Mouse (Mus musculus): Measurements from ENCODE around the gene Krt82.
"Not testable (repeated sequence)": the region's sequence is repeated elsewhere in the genome, so short reads cannot be mapped to it uniquely, and the experiment has no call there.

Gene Krt82

GRCm38 (mm10) chr15:101550567-101550966 is at the start of gene Krt82:
TSS of gene Krt82 (minus strand) at chr15:101550667.
- no peak for DNase-seq

DNA sequence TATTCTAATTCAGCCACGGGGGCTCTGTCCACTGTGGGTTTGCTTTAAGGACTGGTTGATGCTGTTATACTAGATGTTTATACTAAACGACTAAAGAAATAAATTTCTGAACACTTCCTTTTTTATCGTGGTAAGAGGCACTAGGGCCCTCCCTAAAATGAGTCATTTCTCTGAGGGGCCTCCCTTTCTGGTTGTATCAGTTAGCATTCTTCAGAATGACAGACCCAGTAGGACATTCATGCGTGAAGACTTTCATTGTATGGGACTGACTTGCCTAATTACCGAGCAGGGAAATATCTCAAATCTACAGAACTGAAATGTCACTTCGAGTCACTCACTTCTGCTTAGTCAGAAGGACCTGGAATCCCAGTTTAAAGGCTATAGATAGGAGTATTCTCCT is 48.7 kb upstream of the Krt82 start:
- no peak for DNase-seq

DNA sequence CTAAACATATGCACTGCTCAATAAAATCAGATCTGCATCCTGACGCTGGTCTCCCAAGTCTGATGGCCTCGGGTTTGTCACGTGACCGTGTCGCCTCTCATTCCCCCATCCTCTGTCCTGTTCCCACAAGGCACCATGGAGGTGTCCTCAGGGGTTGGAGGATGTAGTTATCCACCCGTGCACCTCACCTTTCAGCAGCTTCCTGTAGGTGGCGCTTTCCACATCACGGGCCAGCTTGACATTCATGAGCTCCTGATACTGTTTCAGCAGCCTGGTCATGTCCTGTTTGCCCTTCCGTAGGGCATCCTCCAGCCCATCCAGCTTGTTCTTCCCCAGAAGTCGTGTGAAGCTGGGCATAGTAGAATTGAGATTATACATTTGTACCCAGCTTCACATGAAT is 37.7 kb upstream of the Krt82 start:
- no peak for DNase-seq

DNA sequence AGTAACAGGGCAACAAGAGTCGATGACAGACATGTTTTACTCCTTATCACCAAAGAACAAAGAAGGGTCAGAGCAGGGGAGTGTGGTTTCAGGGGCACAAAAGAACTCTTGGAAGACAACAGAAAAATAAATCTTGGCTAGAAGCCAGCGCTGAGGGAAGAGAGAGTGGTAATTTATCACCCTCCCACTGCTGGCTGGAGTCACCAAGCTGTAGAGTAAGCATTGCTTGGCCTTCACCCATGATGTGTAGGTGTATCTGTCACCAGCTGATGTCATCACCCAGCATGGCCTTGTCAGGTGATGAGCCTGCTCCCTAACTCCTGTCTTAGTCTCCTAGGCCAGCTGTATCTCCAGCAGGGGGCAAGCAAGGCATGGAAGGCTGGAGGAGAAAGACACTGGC is 34.0 kb upstream of the Krt82 start:
- no peak for DNase-seq

GRCm38 (mm10) chr15:101583211-101583965 is 32.9 kb upstream of the Krt82 start:
- DNase-seq: no peak

GRCm38 (mm10) chr15:101581701-101582100 is 31.2 kb upstream of the Krt82 start:
- no peak for DNase-seq

DNA sequence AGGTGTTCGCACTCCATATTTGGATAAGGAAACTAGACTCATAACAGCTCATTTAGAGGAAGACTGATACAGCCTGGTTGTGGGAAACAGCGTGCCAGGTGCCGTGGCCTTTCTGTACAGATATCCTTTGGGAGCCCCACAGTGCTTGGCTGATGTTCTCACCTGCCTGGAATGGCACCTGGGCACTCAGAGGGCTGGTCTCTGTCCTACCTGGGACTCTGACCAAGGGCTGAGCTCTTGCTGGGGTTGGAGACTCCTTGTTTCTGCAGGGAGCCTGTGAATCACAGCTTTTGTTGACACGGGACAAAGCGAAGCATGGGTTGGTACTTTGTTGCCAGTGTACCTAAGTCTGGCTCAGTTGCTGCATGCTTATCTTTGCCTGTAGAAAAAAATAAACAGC is 25.0 kb upstream of the Krt82 start:
- no peak for DNase-seq

- no peak for DNase-seq
These were observed 23.4 kb upstream of the Krt82 start, which contains the start of gene Krt75 for GRCm38 (mm10) chr15:101573796-101574345. TSS of gene Krt75 (minus strand) at chr15:101573904.

DNA sequence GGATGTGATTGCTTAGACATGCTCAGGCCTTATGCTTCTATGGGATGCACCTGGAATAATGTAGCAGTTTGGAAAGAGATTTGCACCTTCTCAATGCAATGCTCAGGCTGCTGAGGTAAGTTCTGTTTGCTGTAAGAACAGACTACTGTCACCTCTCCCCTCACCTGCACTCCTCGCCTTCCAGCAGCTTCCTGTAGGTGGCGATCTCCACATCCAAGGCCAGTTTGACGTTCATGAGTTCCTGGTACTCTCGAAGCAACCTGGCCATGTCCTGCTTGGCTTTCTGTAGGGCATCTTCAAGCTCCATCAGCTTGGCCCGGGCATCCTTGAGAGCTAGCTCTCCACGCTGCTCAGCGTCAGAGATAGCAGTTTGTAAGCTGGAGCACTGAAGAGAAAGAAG is 17.3 kb upstream of the Krt82 start:
- no peak for DNase-seq

GRCm38 (mm10) chr15:101562850-101563249 is 12.4 kb upstream of the Krt82 start, which contains the start of gene Krt90:
TSS of gene Krt90 (minus strand) at chr15:101562950.
- no peak for DNase-seq

DNA sequence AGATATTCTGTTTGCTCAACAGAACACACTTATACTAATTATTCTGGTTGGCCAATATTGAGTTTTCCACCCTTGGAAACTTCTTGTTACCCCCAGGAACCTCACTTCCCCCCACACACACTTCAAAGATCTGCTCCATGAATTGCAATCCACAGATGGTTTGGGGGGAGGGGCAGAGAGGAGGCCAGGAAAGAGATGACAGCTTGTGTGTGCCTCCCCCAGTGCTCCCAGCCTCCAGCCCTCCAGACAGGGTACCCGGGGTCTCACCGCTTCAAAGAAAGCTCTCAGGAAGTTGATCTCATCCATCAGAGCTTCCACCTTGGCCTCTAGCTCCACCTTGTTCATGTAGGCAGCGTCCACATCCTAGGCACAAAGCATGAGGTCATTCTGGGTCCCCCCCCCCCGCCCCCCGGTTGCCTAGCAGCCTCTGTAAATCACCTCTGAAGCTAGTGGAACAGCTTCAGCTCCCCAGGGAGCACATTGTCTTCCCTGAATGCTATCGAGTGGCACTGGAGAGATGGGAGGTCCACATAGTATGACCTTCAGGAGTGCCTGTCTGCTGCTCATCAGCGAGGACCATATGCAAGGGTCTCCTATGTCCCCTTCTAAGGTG is 7.7 kb upstream of the Krt82 start:
- peak; percentile 67 for DNase-seq

GRCm38 (mm10) chr15:101553169-101553568 is 2.7 kb upstream of the Krt82 start:
- DNase-seq: peak; percentile 76

GRCm38 (mm10) chr15:101552188-101552587 is 1.7 kb upstream of the Krt82 start:
- DNase-seq: no peak

GRCm38 (mm10) chr15:101544478-101544877 is 6.0 kb downstream of the Krt82 start:
- no peak for DNase-seq

DNA sequence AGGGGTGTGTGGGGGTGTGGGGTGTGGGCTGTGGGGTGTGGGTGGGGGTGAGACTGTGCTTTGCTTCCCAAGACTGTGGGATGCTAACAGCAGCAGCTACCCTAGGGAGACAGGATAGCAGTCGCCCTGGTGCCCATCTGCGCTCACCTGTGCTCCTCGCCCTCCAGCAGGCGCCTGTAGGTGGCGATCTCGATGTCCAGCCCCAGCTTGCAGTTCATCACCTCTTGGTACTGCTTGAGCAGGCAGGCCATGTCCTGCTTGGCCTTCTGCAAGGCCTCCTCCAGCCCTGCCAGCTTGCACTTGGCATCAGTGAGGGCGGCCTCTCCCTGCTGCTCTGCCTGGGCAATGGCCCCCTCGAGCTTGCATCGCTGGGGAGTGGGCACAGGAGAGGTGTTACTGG is 7.9 kb downstream of the Krt82 start:
- no peak for DNase-seq

- DNase-seq: no peak
These were observed 11.9 kb downstream of the Krt82 start for GRCm38 (mm10) chr15:101538580-101538900.

DNA sequence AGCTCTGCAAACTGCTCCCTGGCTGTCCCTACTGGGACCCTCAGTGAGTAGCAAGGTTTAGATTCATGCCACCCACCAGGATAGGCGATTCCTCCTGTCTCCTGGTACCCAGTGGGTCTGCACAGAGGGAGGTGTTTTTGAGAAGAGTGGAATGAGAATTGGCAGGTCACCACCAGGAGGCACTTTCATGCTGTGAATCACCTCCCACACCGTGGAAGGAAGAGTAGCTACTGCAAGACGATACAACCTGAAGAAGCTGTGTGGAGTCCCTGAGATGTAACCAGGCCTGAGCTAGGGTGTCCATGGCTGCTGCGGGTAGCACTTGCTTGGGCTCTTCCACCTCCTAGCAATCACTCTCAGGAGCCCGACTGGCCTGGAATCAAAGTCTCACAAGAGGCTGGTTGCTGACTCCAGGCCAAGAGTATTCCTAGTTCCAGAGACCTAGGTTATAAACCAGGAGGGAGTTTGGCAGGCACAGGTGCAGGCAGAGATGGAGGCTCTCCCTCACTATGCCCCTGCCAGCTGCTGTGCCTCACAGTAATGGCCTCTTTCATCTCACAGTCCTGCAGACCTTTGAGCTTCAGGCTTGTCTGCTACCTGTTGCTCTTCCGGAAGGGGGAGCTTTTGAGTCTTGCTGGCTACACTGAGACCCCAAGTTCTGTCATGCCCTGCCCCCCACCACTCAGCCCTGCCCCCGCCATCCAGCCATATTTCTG is 12.4 kb downstream of the Krt82 start:
- DNase-seq: peak; percentile 20

- no peak for DNase-seq
These were observed 14.2 kb downstream of the Krt82 start for GRCm38 (mm10) chr15:101536054-101536850.

GRCm38 (mm10) chr15:101532720-101533119 is 17.7 kb downstream of the Krt82 start, which contains the start of gene Krt84:
TSS of gene Krt84 (minus strand) at chr15:101532820.
- DNase-seq: no peak

DNA sequence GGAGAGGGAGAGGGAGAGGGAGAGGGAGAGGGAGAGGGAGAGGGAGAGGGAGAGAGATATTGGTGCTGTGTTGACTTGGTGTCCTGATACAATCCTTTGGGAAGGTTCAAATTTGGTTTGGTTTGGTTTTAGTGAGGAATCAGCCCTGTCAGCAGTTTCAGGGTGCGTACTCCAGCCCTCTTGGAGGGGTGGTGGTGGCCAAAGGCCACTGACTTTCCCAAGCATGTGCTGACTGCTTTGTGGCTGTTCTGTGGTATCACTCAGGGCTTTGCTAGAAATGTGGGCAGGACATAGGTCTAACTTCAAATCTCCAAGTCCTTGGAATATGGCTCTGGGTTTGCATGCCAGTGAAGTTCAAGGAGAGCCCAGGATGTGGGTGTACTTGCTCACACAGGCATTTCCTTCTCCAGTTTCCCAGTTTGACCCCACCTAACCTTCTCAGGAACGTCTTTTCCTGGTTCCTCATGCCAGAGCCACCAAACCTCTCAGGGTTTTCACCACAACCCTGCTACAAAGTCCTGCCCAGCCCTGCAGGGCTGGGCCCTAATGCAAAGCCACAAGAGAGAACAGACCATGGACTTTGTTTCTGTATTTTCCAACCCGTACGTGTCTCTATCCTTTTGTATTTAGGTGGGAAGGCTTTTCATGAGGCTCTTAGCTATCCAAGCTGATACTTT is 27.8 kb downstream of the Krt82 start:
- DNase-seq: no peak

GRCm38 (mm10) chr15:101519792-101520191 is 30.7 kb downstream of the Krt82 start:
- peak; percentile 86 for DNase-seq

DNA sequence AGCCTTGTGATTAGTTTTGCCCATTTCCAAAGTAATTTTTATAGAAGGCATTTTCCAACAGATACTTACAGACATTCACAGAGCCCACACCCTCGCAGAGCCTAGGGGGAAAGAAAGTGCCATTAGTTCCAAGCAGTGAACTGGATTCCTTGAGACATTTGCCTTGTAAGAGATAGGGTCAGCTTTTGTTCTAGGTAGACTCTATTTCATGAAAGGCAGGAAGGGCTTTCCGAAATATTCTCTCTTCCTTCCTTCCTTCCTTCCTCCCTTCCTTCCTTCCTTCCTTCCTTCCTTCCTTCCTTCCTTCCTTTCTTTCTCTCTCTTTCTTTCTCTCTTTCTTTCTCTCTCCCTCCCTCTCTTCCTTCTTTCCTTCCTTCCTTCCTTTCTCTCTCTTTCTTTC is 33.3 kb downstream of the Krt82 start, which contains the start of gene Gm49425:
Gm49425 (minus strand) TSS at position 101 of the 400 bp plus-strand sequence.
- DNase-seq: not testable (repeated sequence)

All from embryo, embryonic 11 days (tissue).